Mouse (Mus musculus): Measurements from ENCODE around the gene Mbtps1. TPM values are rescaled to one million over a fixed set of nuclear protein-coding genes. Genes with fewer than 3 reads are reported as not detected.

Gene Mbtps1
- polyA plus RNA-seq, 1 experiment from 2014 or later = 59.5 TPM

DNA sequence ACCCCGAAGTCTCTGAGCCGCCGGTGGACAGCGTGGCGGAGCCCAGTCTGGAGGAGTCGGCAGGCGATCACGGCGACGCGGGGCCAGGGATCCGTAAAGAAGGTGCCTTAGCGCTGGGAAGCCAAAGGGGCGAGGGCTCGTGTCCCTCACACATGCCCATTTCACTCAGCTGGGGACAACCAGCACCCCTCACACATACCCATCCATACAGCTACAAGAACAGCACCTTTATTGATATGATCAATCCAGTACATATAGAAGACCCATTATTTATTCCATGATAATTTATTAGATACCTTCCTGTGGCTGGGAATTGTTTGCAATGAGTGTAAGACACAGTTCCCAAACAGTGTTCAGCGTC is 16.8 kb upstream of the Mbtps1 start:
- H3K9me3 ChIP-seq = no peaks in the 10 kb centered on the region
- no peaks in the 10 kb centered on the region for H3K36me3 ChIP-seq (replicated peaks)
- H3K27ac ChIP-seq = peak overlapping the region; percentile 79; the same call in 1 of the 2 replicates
- WGBS = 1% methylated on average over 16 of the region's 16 CpGs
- H3K9ac ChIP-seq = peak overlapping the region; percentile 77
- H3K4me2 ChIP-seq = peak overlapping the region; percentile 82
- peak; percentile 66; the same call in 1 of the 2 replicates for ATAC-seq (replicated peaks)
- H3K4me1 ChIP-seq = peaks cover 25% of the 10 kb centered on the region
- peaks cover 15% of the 10 kb centered on the region for H3K27me3 ChIP-seq (replicated peaks)
- peak overlapping the region; percentile 76 for H3K4me3 ChIP-seq

DNA sequence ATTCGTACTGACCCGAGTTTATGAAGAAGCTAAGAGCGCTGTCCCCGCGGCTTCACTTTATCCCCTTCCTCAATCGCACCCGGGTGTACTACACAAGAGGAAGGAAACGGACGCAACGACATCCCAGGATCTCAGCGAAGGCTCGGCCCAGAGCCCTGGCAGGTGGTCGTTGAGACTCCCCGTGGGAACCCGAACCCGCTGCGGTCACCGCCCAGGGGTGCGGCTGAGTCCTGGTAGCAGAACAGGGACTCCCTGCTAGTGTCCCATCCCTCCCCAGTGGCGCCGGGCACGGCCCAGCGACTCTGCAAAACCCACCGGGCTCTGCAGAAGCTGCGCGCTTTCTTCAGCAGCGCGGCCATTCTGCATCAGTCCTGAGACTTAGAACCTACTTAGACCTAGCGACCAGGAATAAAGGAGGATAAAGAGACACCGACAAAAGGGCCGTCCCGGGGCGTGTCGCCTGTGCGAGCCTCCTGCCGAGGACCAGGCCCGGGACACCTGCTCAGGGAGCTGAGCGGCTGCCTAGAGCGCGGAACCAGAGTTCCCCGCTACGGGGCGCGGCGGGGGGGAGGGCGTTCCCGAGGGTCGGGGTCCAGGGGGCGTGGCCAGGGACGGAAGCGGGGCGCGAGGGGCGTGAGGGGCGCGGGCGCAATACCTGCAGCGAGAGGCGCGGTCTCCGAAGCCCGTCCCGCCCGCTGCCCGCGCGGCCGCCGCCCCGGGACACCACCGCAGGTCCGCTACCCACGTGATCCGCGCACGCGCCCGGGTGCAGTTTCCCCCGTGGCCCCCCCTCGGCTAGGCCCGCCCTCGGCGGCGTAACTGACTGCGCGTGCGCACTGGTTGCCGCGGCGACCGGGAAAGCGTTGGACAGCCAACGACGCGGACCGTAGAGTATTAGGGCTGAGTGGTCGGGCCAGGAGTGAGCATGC is 16.2 kb upstream of the Mbtps1 start, which contains the start of the genes Hsdl1 and Dnaaf1:
Gene Hsdl1, minus strand, starts transcription at position 747 of the 929 bp plus-strand sequence.
Gene Dnaaf1, plus strand, starts transcription at position 799 of the 929 bp plus-strand sequence.
- peak; percentile 86 for ATAC-seq (replicated peaks)
- Histone ChIP-seq H3K4me2 (peak within 1 kb of the TSS; percentile 82), H3K4me3 (peak within 1 kb of the TSS; percentile 76), H3K36me3 (replicated peaks) (no peaks in the 10 kb centered on the region), H3K9me3 (no peaks in the 10 kb centered on the region), H3K9ac (peak within 1 kb of the TSS; percentile 77), H3K4me1 (peaks cover 25% of the 10 kb centered on the region), H3K27ac (peak within 1 kb of the TSS; percentile 79), H3K27me3 (replicated peaks) (peaks cover 15% of the 10 kb centered on the region)
- under 1% methylated on average over 81 of the region's 97 CpGs for WGBS

DNA sequence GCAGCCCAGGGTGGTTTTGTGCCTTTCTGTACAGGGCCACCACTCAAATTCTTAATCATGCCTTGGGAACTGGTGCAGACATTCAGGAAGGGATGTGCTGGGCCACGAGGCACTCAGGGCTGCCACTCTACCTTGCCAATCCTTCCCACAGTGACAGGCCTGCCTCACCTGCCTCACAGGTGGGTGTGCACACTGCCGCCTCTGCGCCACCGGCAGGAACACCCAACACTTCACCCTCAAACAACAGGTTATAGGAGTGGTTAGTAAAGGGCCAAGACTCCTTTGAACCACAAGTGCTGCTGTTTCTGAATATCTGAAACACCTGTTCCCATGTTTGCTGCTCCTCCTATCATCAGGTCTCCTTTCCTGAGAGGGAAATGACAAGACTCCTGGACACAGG is 13.9 kb upstream of the Mbtps1 start:
- Histone ChIP-seq H3K27me3 (replicated peaks) (peaks cover 10% of the 10 kb centered on the region), H3K4me1 (peaks cover 25% of the 10 kb centered on the region), H3K9ac (no peak overlapping the region), H3K4me3 (no peak overlapping the region), H3K27ac (no peak overlapping the region), H3K36me3 (replicated peaks) (no peaks in the 10 kb centered on the region), H3K4me2 (no peak overlapping the region), H3K9me3 (no peaks in the 10 kb centered on the region)
- 86% methylated on average over 4 of the region's 4 CpGs for WGBS
- no peak for ATAC-seq (replicated peaks)

DNA sequence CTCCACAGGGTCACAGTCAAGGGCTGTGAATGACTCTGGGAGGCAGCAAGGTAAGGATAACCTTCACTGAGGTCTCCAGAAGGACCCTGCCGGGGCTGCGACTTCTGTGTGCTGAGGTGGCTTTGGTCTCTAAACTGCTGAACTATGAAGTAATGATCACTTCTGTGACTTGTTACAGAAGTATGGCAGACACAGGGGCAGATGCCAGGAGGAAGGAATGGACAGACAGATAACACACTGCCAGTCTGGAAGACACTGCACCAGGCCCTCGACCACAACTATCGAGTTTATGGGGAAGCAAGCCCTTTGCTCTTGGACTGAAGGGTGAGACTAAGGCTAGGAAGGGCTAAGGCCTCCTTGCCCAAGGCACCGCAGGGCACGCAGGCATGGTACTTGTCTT is 12.6 kb upstream of the Mbtps1 start:
- WGBS = 82% methylated on average over 6 of the region's 6 CpGs
- no peaks in the 10 kb centered on the region for H3K9me3 ChIP-seq
- H3K27me3 ChIP-seq (replicated peaks) = peaks cover 3% of the 10 kb centered on the region
- H3K4me3 ChIP-seq = no peak overlapping the region
- H3K9ac ChIP-seq = no peak overlapping the region
- H3K36me3 ChIP-seq (replicated peaks) = peaks cover 5% of the 10 kb centered on the region
- ATAC-seq (replicated peaks) = no peak
- H3K4me2 ChIP-seq = no peak overlapping the region
- H3K27ac ChIP-seq = no peak overlapping the region
- H3K4me1 ChIP-seq = peaks cover 25% of the 10 kb centered on the region

DNA sequence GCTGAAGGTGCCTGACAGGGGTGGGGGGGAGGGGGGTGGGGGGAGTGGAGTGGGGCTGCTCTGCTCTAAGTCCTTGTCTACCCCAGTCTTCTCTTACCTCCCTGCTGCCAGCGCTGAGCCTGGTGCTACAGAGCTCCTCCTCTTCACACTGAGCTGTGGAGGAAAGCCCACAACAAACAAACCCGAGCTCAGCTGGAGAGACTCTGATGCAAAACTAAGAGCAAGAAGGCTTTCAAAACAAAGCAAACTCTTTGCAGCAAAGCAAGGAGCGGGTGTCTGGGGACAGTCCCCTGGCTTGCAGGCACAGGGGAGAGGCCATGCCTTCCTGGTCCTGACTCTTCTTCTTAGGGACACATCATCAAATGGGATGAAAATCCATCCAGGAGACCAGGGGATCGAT is 11.3 kb upstream of the Mbtps1 start:
- Histone ChIP-seq H3K4me3 (no peak overlapping the region), H3K9ac (no peak overlapping the region), H3K27ac (no peak overlapping the region), H3K9me3 (no peaks in the 10 kb centered on the region), H3K36me3 (replicated peaks) (peaks cover 17% of the 10 kb centered on the region), H3K27me3 (replicated peaks) (no peaks in the 10 kb centered on the region), H3K4me2 (no peak overlapping the region), H3K4me1 (peaks cover 20% of the 10 kb centered on the region)
- WGBS = 39% methylated on average over 4 of the region's 4 CpGs
- ATAC-seq (replicated peaks) = no peak

DNA sequence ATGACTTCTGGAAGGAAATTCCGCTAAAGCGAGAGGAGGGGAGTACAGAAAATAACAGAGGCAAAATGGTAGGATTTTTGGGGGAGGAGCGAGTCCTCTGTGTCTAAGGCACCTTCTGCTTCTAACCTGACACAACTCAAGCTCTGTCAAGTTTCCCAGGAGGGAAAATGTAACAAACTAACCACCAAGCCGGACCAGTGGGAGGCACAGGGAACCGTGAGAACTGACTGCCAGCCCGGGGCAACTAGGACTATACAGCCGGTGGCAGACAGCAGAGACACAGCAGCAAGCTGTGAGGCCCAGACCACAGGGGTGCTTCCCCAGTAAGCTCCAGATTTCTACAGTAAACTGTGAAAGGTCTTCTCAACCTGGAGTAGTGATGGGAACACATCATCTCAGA is 10.4 kb upstream of the Mbtps1 start:
- H3K36me3 ChIP-seq (replicated peaks) = peaks cover 25% of the 10 kb centered on the region
- peaks cover 17% of the 10 kb centered on the region for H3K4me1 ChIP-seq
- no peak for ATAC-seq (replicated peaks)
- no peak overlapping the region for H3K27ac ChIP-seq
- no peak overlapping the region for H3K4me2 ChIP-seq
- H3K9ac ChIP-seq = no peak overlapping the region
- no peaks in the 10 kb centered on the region for H3K9me3 ChIP-seq
- 61% methylated on average over 7 of the region's 7 CpGs for WGBS
- H3K27me3 ChIP-seq (replicated peaks) = no peaks in the 10 kb centered on the region
- no peak overlapping the region for H3K4me3 ChIP-seq

DNA sequence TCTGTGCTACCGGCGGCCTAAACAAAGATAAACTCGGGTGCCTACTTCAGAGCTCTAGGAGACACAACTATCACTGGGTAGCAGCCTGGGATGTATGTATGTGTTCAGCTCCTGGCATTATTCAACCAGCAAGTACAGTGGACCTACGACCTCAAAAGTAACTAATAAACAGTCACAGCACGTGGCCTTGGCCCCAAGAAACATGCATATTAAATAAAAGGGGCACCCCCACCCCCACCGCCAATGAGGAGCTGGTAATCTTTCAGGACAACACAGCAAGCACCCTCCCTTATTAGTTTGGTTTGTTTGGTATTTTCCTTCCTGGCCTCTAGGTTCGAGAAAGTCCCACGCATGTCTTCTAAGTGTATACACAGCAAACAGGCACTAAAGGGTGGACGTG is 9.7 kb upstream of the Mbtps1 start:
- no peaks in the 10 kb centered on the region for H3K27me3 ChIP-seq (replicated peaks)
- no peak overlapping the region for H3K4me3 ChIP-seq
- ATAC-seq (replicated peaks) = no peak
- H3K9me3 ChIP-seq = no peaks in the 10 kb centered on the region
- H3K4me2 ChIP-seq = no peak overlapping the region
- peaks cover 10% of the 10 kb centered on the region for H3K4me1 ChIP-seq
- no peak overlapping the region for H3K27ac ChIP-seq
- peaks cover 32% of the 10 kb centered on the region for H3K36me3 ChIP-seq (replicated peaks)
- H3K9ac ChIP-seq = no peak overlapping the region
- WGBS = 93% methylated on average over 9 of the region's 9 CpGs

DNA sequence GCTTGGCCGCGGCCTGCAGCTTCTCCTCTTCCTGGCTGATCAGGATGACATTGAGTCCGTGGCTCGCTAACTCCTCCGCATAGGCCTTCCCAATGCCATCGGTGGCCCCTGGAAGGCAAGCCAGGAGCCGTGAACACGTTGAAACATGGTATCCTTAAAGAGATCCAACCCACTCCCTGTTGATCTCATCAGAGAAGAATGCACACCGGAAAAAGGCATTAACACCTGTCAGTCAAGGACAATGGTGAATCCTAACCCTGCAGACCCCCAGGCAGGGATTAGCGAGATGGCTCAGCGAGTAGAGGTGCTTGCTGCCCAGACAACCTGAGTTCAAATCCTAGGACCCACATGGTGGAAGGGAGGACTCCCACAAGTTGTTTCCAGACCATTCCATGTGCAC is 7.8 kb upstream of the Mbtps1 start:
- Histone ChIP-seq H3K4me3 (no peak overlapping the region), H3K9ac (no peak overlapping the region), H3K36me3 (replicated peaks) (peaks cover 44% of the 10 kb centered on the region), H3K27me3 (replicated peaks) (no peaks in the 10 kb centered on the region), H3K9me3 (no peaks in the 10 kb centered on the region), H3K4me1 (no peaks in the 10 kb centered on the region), H3K27ac (no peak overlapping the region), H3K4me2 (no peak overlapping the region)
- no peak for ATAC-seq (replicated peaks)
- WGBS = 79% methylated on average over 11 of the region's 11 CpGs

DNA sequence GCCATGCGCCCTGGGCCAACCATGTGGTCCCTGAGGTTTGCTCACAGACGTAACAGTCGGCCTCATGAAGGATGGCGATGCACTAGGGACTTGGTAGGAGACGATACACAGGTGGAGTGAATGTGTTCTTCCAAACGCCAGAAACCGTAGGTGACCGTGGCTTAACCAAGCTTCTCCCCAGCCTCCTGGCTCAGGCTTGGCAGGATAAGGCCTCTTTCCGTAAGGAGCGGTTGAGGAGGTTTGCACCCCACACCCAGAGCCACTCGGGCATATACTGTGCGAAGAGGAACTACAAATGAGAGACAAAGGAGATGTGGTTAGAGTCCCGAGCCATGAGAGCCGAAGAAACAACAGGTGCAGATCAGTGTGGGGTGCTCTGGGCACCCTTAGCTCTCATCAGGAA is 5.3 kb upstream of the Mbtps1 start:
- H3K27ac ChIP-seq = no peak overlapping the region
- no peak overlapping the region for H3K9ac ChIP-seq
- no peak overlapping the region for H3K4me3 ChIP-seq
- WGBS = 93% methylated on average over 14 of the region's 14 CpGs
- ATAC-seq (replicated peaks) = no peak
- H3K4me1 ChIP-seq = peaks cover 5% of the 10 kb centered on the region
- H3K27me3 ChIP-seq (replicated peaks) = no peaks in the 10 kb centered on the region
- H3K9me3 ChIP-seq = no peaks in the 10 kb centered on the region
- no peak overlapping the region for H3K4me2 ChIP-seq
- peaks cover 50% of the 10 kb centered on the region for H3K36me3 ChIP-seq (replicated peaks)

DNA sequence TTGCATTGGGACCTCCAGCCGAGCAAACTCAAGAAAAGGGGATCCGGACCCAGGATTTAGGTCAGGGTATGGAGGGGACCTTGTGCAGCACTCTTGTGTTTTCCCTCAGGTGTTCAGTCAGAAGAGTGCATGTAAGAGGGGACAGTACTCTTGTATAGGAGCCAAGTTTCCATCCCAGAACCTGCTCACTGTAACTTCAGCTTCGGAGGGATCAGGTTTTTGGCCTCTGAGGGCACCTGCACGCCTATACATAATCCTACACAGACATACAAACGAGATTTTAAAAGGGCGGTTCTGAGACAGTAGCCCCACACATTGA is 826 bp upstream of the Mbtps1 start:
- Histone ChIP-seq H3K4me1 (peaks cover 35% of the 10 kb centered on the region), H3K36me3 (replicated peaks) (peaks cover 29% of the 10 kb centered on the region), H3K27me3 (replicated peaks) (no peaks in the 10 kb centered on the region), H3K9me3 (no peaks in the 10 kb centered on the region), H3K27ac (peak overlapping the region; percentile 95), H3K4me2 (peak overlapping the region; percentile 76; the same call in 1 of the 2 replicates), H3K9ac (peak overlapping the region; percentile 45; the same call in 1 of the 2 replicates), H3K4me3 (peak overlapping the region; percentile 74; the same call in 1 of the 2 replicates)
- 85% methylated on average over 6 of the region's 6 CpGs for WGBS
- peak; percentile 3; the same call in 1 of the 2 replicates for ATAC-seq (replicated peaks)

DNA sequence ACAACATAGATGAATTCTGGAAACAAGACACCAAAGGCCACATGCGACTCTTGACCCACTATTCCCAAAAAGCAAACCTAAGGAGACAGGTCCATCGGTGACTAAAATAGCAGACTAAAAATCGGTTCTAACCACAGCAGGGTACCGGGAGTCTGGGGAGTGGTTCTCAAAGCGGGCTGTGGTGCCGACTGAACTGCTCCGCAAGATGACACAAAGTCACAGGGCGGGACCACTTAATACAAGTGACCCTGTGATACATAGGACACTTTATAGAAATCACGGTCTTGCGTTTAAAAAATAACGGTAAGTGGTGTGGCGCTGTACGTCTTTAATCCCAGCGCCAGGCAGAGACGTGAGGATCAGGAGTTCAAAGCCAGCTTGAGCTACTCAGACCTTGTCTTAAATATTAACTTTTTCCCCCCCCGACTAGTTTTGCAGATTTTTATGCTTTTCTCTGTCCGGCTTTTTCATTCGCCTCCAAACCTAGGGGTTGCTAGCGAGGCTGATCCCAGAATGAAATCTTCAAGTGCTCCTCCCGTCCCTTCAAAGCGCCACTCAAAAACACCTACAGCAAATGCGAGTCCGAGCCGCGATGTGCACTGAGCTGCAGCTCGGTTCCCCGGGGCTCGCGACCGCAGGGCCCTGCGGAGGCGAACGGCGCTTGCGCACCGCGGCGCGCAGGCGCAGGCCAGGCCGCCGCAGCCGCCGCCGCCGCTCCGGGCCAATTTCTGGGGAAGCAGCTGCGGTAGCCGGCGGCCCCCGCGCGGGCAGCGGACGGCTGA is 523 bp downstream of the Mbtps1 start:
- no peaks in the 10 kb centered on the region for H3K27me3 ChIP-seq (replicated peaks)
- peak overlapping the region; percentile 74 for H3K4me3 ChIP-seq
- H3K36me3 ChIP-seq (replicated peaks) = peaks cover 16% of the 10 kb centered on the region
- H3K9ac ChIP-seq = peak overlapping the region; percentile 79
- WGBS = under 1% methylated on average over 55 of the region's 55 CpGs
- no peaks in the 10 kb centered on the region for H3K9me3 ChIP-seq
- H3K4me1 ChIP-seq = peaks cover 35% of the 10 kb centered on the region
- H3K4me2 ChIP-seq = peak overlapping the region; percentile 76
- ATAC-seq (replicated peaks) = peak; percentile 92
- peak overlapping the region; percentile 95 for H3K27ac ChIP-seq

DNA sequence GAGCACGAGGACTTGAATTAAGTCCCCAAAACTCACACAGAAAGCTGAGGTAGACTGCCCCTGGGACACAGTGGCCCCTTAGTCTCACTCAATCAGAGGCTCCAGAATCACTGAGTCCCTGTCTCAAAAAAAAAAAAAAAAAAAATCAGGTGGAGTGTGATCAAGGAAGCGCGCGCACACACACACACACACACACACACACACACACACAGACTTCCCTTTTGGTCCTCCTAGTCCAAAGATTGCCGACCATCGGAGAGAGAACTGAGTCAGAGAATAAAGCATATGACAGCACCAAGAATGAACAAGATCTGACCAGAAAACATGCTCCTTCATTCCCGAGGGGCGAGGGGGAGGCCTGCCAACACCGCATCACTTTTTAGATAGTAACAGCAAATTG is 1.4 kb downstream of the Mbtps1 start:
- Histone ChIP-seq H3K36me3 (replicated peaks) (peaks cover 8% of the 10 kb centered on the region; the same call in 1 of the 2 replicates), H3K4me2 (peak overlapping the region; percentile 76), H3K9ac (peak overlapping the region; percentile 79; the same call in 1 of the 2 replicates), H3K4me1 (peaks cover 35% of the 10 kb centered on the region), H3K27me3 (replicated peaks) (no peaks in the 10 kb centered on the region), H3K27ac (no peak overlapping the region), H3K4me3 (peak overlapping the region; percentile 74; the same call in 1 of the 2 replicates), H3K9me3 (no peaks in the 10 kb centered on the region)
- no peak for ATAC-seq (replicated peaks)
- WGBS = 85% methylated on average over 9 of the region's 9 CpGs
